27 mouse cellular contexts compared by ENCODE assay signal in genomic region chr17:57232200-57232599, GRCm38 (mm10). TPM values are rescaled to one million over a fixed set of nuclear protein-coding genes. Genes with fewer than 3 reads are reported as not detected.
A peak's percentile ranks its signal among the peaks of the same experiment; 100 is the strongest.
DNase-seq lines count a peak whose midpoint lies in the region; ATAC-seq and TF ChIP-seq lines count a peak whose summit lies in the region.
"Had no signal": no experiment of that assay in that cellular context is flagged by ENCODE, and none has a peak within 500 bp of the region (broad histone marks: within the 10 kb centered on the region; RNA-seq: fewer than 3 reads in every experiment).

No protein-coding gene starts in this region.

- H3K4me1 ChIP-seq in liver, adult 2 months (ENCODE audit: control insufficient read depth, insufficient read depth, low read length): peaks cover 36% of the 10 kb centered on the region
- H3K4me1 ChIP-seq in intestine, embryonic 16.5 days (ENCODE audit: control insufficient read depth, insufficient read depth, low read length): peaks cover 17% of the 10 kb centered on the region
- H3K4me1 ChIP-seq in liver, embryonic 14.5 days (replicated peaks; ENCODE audit: control insufficient read depth in 2 of 2, insufficient read depth in 2 of 2, low read length in 1 of 2): peaks cover 0 to 25% of the 10 kb centered on the region in 2 experiments
- H3K4me1 ChIP-seq: neural tube, embryonic 12.5 days had no signal

- 82% methylated on average over 1 of the region's 1 CpGs for WGBS in liver, adult 2 months
- WGBS in intestine, embryonic 16.5 days: 86% methylated on average over 1 of the region's 1 CpGs
- 64% methylated on average over 1 of the region's 1 CpGs for WGBS in liver, embryonic 14.5 days (ENCODE audit: insufficient replicate concordance)

- TF ChIP-seq CTCF in liver, adult 2 months (IDR thresholded peaks at IDR 0.05; ENCODE audit: low read depth, low read length): no peak
- TF ChIP-seq CTCF in liver, embryonic 14.5 days (IDR thresholded peaks at IDR 0.05; ENCODE audit: low read depth): no peak

- no peak for TF ChIP-seq EP300 in liver, embryonic 14.5 days (IDR thresholded peaks at IDR 0.05; ENCODE audit: low read depth)

- ATAC-seq in intestine, embryonic 16.5 days: no peak
- ATAC-seq in liver, embryonic 14.5 days (ENCODE audit: insufficient read depth): no peak
- ATAC-seq in megakaryocyte progenitor cell, adult 5-6 weeks (replicated peaks; ENCODE audit: poor library complexity): no peak
- ATAC-seq: activated CD4-positive, CD25-positive, alpha-beta regulatory T cell, adult 4 months; forebrain, postnatal 0 days had no signal

- peak overlapping the region; percentile 89 for H3K27ac ChIP-seq in liver, adult 2 months (replicated peaks; ENCODE audit: insufficient read depth, low read depth, low read length)
- H3K27ac ChIP-seq in intestine, embryonic 16.5 days (ENCODE audit: low read length): peak overlapping the region; percentile 86; the same call in 1 of the 2 replicates
- no peak overlapping the region; the same call in 1 of the 2 replicates for H3K27ac ChIP-seq in liver, embryonic 14.5 days
- H3K27ac ChIP-seq: heart, embryonic 10.5 days; left cerebral cortex, adult 2 months; neural tube, embryonic 12.5 days had no signal

- no peak overlapping the region for H3K4me2 ChIP-seq in intestine, embryonic 16.5 days (ENCODE audit: low read depth, low read length)
- peak overlapping the region; percentile 33 for H3K4me2 ChIP-seq in liver, embryonic 14.5 days (ENCODE audit: low read depth)
- H3K4me2 ChIP-seq: neural tube, embryonic 12.5 days had no signal

- H3K79me2 ChIP-seq in liver, adult 2 months (ENCODE audit: control insufficient read depth, insufficient read depth, low read length): peaks cover 15% of the 10 kb centered on the region; the same call in 1 of the 2 replicates

- no peaks in the 10 kb centered on the region for H3K27me3 ChIP-seq in liver, adult 2 months (ENCODE audit: control insufficient read depth, insufficient read depth, low read length)
- H3K27me3 ChIP-seq in intestine, embryonic 16.5 days (replicated peaks; ENCODE audit: control insufficient read depth, insufficient read depth, low read length): no peaks in the 10 kb centered on the region
- H3K27me3 ChIP-seq in liver, embryonic 14.5 days (ENCODE audit: control insufficient read depth, insufficient read depth, low read length): no peaks in the 10 kb centered on the region
- H3K27me3 ChIP-seq: neural tube, embryonic 12.5 days had no signal

- H3K9ac ChIP-seq in liver, adult 2 months (ENCODE audit: low read depth, low read length): 0 out of 2 replicates have a peak overlapping the region, but pooled peaks have one; percentile 1
- no peak overlapping the region for H3K9ac ChIP-seq in intestine, embryonic 16.5 days (ENCODE audit: low read depth, low read length)
- H3K9ac ChIP-seq in liver, embryonic 14.5 days (replicated peaks): no peak overlapping the region
- H3K9ac ChIP-seq: forebrain, postnatal 0 days; neural tube, embryonic 12.5 days had no signal

- no peak for DNase-seq in liver, adult 2 months (ENCODE audit: extremely low read depth, low read depth, low spot score)
- no peak for DNase-seq in liver
- DNase-seq in liver, embryonic 14.5 days (ENCODE audit: low read depth in 3 of 3, low spot score in 3 of 3): no peak
- DNase-seq in urinary bladder, postnatal 4 days (ENCODE audit: low spot score in 2 of 2): no peak
- no peak for DNase-seq in thymus, postnatal 0 days (ENCODE audit: low spot score)
- DNase-seq: adrenal gland, adult 8-10 months; cerebellum, adult 18-20 months; cerebellum, postnatal 14 days; forebrain, postnatal 0 days; gastrocnemius, postnatal 36 days; kidney, postnatal 10 days; lung, adult 2 months; midbrain, embryonic 14.5 days; right cerebral cortex, postnatal 25 days; thymus, adult 2 months had no signal

- no peak overlapping the region for H3K4me3 ChIP-seq in liver, adult 2 months (ENCODE audit: insufficient read depth, low read depth, low read length)
- no peak overlapping the region for H3K4me3 ChIP-seq in intestine, embryonic 16.5 days (ENCODE audit: low read length)
- H3K4me3 ChIP-seq in liver, embryonic 14.5 days (ENCODE audit: insufficient read depth in 1 of 2, low read depth in 2 of 2, low read length in 2 of 2): no peak overlapping the region
- H3K4me3 ChIP-seq: heart, embryonic 10.5 days; left cerebral cortex, adult 2 months; neural tube, embryonic 12.5 days had no signal

- no peaks in the 10 kb centered on the region for H3K9me3 ChIP-seq in intestine, embryonic 16.5 days (ENCODE audit: control insufficient read depth, low read length)
- no peaks in the 10 kb centered on the region for H3K9me3 ChIP-seq in liver, embryonic 14.5 days (ENCODE audit: control insufficient read depth, low read length)
- H3K9me3 ChIP-seq: heart, embryonic 10.5 days; neural tube, embryonic 12.5 days had no signal

- no peak for TF ChIP-seq POLR2A in liver, adult 2 months (IDR thresholded peaks at IDR 0.05; ENCODE audit: extremely low read depth, insufficient read depth, low read length)

- H3K36me3 ChIP-seq in liver, adult 2 months (ENCODE audit: control insufficient read depth, insufficient read depth, low read length): no peaks in the 10 kb centered on the region; the same call in 1 of the 2 replicates
- H3K36me3 ChIP-seq in intestine, embryonic 16.5 days (ENCODE audit: control insufficient read depth, insufficient read depth, low read length): peaks cover 17% of the 10 kb centered on the region
- H3K36me3 ChIP-seq in liver, embryonic 14.5 days (replicated peaks; ENCODE audit: control insufficient read depth, insufficient read depth, low read depth): peaks cover 9% of the 10 kb centered on the region

RNA-seq across cellular contexts. Expression of gene C3, which starts 4.3 kb away (rescaled TPM):
- 5,384 and 7,708 TPM in 2 replicates for total RNA-seq in liver, adult 2 months (2014; rRNA removed)
- polyA plus RNA-seq in liver, adult 2 months (2012; rRNA removed): 3,773 and 3,833 TPM in 2 replicates
- 5.0 and 8.2 TPM in 2 replicates for polyA plus RNA-seq in intestine, embryonic 16.5 days (2015; fragmentation: Nextera tagmentation; extraction: Ambion mirVana)
- polyA plus RNA-seq in liver, embryonic 14.5 days (2012; rRNA removed): 207 and 240 TPM in 2 replicates
- 200 and 205 TPM in 2 replicates for polyA plus RNA-seq in liver, embryonic 14.5 days (2014; fragmentation: Nextera tagmentation; extraction: Ambion mirVana)
- 164 and 202 TPM in 2 replicates for total RNA-seq in megakaryocyte progenitor cell, adult 5-6 weeks (2015)
- total RNA-seq in megakaryocyte progenitor cell, adult 5-6 weeks (2017): 211 and 263 TPM in 2 replicates
- polyA plus RNA-seq in thymus, postnatal 0 days (2015; fragmentation: Nextera tagmentation; extraction: Ambion mirVana): 5.0 and 5.4 TPM in 2 replicates
- polyA plus RNA-seq: forebrain, embryonic 11.5 days had no signal

RNA-seq across cellular contexts. Expression of gene Gpr108, which starts 16.0 kb away (rescaled TPM):
- total RNA-seq in liver, adult 2 months (2014; rRNA removed): 10.7 and 11.7 TPM in 2 replicates
- polyA plus RNA-seq in liver, adult 2 months (2012; rRNA removed): 19.3 and 23.7 TPM in 2 replicates
- polyA plus RNA-seq in intestine, embryonic 16.5 days (2015; fragmentation: Nextera tagmentation; extraction: Ambion mirVana): 34.9 and 37.0 TPM in 2 replicates
- polyA plus RNA-seq in liver, embryonic 14.5 days (2012; rRNA removed): 7.6 and 8.5 TPM in 2 replicates
- 12.0 and 12.8 TPM in 2 replicates for polyA plus RNA-seq in liver, embryonic 14.5 days (2014; fragmentation: Nextera tagmentation; extraction: Ambion mirVana)
- 21.5 and 22.6 TPM in 2 replicates for total RNA-seq in megakaryocyte progenitor cell, adult 5-6 weeks (2015)
- total RNA-seq in megakaryocyte progenitor cell, adult 5-6 weeks (2017): 22.5 and 24.4 TPM in 2 replicates
- polyA plus RNA-seq in thymus, postnatal 0 days (2015; fragmentation: Nextera tagmentation; extraction: Ambion mirVana): 37.3 and 40.0 TPM in 2 replicates

RNA-seq across cellular contexts. Expression of gene Trip10, which starts 17.1 kb away (rescaled TPM):
- 4.6 and 5.1 TPM in 2 replicates for total RNA-seq in liver, adult 2 months (2014; rRNA removed)
- polyA plus RNA-seq in liver, adult 2 months (2012; rRNA removed): 4.8 and 7.2 TPM in 2 replicates
- 46.9 and 47.4 TPM in 2 replicates for polyA plus RNA-seq in intestine, embryonic 16.5 days (2015; fragmentation: Nextera tagmentation; extraction: Ambion mirVana)
- 4.4 and 6.6 TPM in 2 replicates for polyA plus RNA-seq in liver, embryonic 14.5 days (2012; rRNA removed)
- 5.5 and 6.0 TPM in 2 replicates for polyA plus RNA-seq in liver, embryonic 14.5 days (2014; fragmentation: Nextera tagmentation; extraction: Ambion mirVana)
- 3.5 and 3.6 TPM in 2 replicates for total RNA-seq in megakaryocyte progenitor cell, adult 5-6 weeks (2015)
- total RNA-seq in megakaryocyte progenitor cell, adult 5-6 weeks (2017): 7.9 and 8.5 TPM in 2 replicates
- 15.7 and 18.2 TPM in 2 replicates for polyA plus RNA-seq in thymus, postnatal 0 days (2015; fragmentation: Nextera tagmentation; extraction: Ambion mirVana)

RNA-seq across cellular contexts. Expression of gene Tnfsf14, which starts 38.2 kb away (rescaled TPM):
- 0.27 and 0.28 TPM in 2 replicates for total RNA-seq in liver, adult 2 months (2014; rRNA removed)
- polyA plus RNA-seq in liver, adult 2 months (2012; rRNA removed): 0.42 and 0.75 TPM in 2 replicates
- 0.21 and 0.43 TPM in 2 replicates for polyA plus RNA-seq in intestine, embryonic 16.5 days (2015; fragmentation: Nextera tagmentation; extraction: Ambion mirVana)
- polyA plus RNA-seq in liver, embryonic 14.5 days (2012; rRNA removed): 1.5 and 1.9 TPM in 2 replicates
- polyA plus RNA-seq in liver, embryonic 14.5 days (2014; fragmentation: Nextera tagmentation; extraction: Ambion mirVana): 0.51 and 0.75 TPM in 2 replicates
- 2.1 and 3.5 TPM in 2 replicates for total RNA-seq in megakaryocyte progenitor cell, adult 5-6 weeks (2015)
- total RNA-seq in megakaryocyte progenitor cell, adult 5-6 weeks (2017): 6.2 and 6.8 TPM in 2 replicates
- polyA plus RNA-seq in thymus, postnatal 0 days (2015; fragmentation: Nextera tagmentation; extraction: Ambion mirVana): 3.4 and 4.7 TPM in 2 replicates
- total RNA-seq: forebrain, postnatal 0 days; layer of hippocampus, postnatal 10 days; left cerebral cortex, adult 2 months had no signal
- polyA plus RNA-seq: C2C12; forebrain, postnatal 0 days; heart, postnatal 0 days; hindbrain, embryonic 16.5 days; midbrain, embryonic 14.5 days; stomach, embryonic 14.5 days had no signal

RNA-seq across cellular contexts. Expression of gene Vav1, which starts 46.7 kb away (rescaled TPM):
- total RNA-seq in liver, adult 2 months (2014; rRNA removed): 2.7 and 2.9 TPM in 2 replicates
- polyA plus RNA-seq in liver, adult 2 months (2012; rRNA removed): 1.3 and 1.9 TPM in 2 replicates
- 2.4 and 2.8 TPM in 2 replicates for polyA plus RNA-seq in intestine, embryonic 16.5 days (2015; fragmentation: Nextera tagmentation; extraction: Ambion mirVana)
- 4.6 and 6.9 TPM in 2 replicates for polyA plus RNA-seq in liver, embryonic 14.5 days (2012; rRNA removed)
- 10.7 and 11.0 TPM in 2 replicates for polyA plus RNA-seq in liver, embryonic 14.5 days (2014; fragmentation: Nextera tagmentation; extraction: Ambion mirVana)
- total RNA-seq in megakaryocyte progenitor cell, adult 5-6 weeks (2015): 79.5 and 87.2 TPM in 2 replicates
- 286 and 303 TPM in 2 replicates for total RNA-seq in megakaryocyte progenitor cell, adult 5-6 weeks (2017)
- polyA plus RNA-seq in thymus, postnatal 0 days (2015; fragmentation: Nextera tagmentation; extraction: Ambion mirVana): 131 and 133 TPM in 2 replicates
- polyA plus RNA-seq: C2C12 had no signal

Comparison
In these comparisons a context has a peak if more than half of its experiments do, and no peak if none do; other contexts are left out.
1. RNA of gene C3, which starts 4.3 kb away (polyA plus RNA-seq): 3,773 to 3,833 TPM in liver, adult 2 months and 200 to 240 TPM in liver, embryonic 14.5 days; 5.0 to 8.2 TPM in intestine, embryonic 16.5 days and 5.0 to 5.4 TPM in thymus, postnatal 0 days; every median in the first group is over 10 times any median in the second.